Mouse (Mus musculus) C2C12 (cell line): ENCODE data around the gene Tlr5. TPM values are rescaled to one million over a fixed set of nuclear protein-coding genes. Genes with fewer than 3 reads are reported as not detected.
A peak's percentile ranks its signal among the peaks of the same experiment; 100 is the strongest.

Source experiments
- H3K27me3 ChIP-seq: one replicate; pipeline ENCODE4 v1.6.1; 2011; ENCODE audit not compliant: control insufficient read depth, insufficient read depth, insufficient read length
- H3K36me3 ChIP-seq: one replicate; pipeline ENCODE4 v1.6.1; 2011; ENCODE audit not compliant: control insufficient read depth, insufficient read depth
- H3K4me3 ChIP-seq: one replicate; pipeline ENCODE4 v1.5.1; 2011; ENCODE audit warnings: mild to moderate bottlenecking, control low read depth; ENCODE audit not compliant: poor library complexity, insufficient read depth, severe bottlenecking
- H3K79me2 ChIP-seq: one replicate; pipeline ENCODE4 v1.6.1; 2011; ENCODE audit not compliant: control insufficient read depth, insufficient read depth
- H3K79me3 ChIP-seq: one replicate; pipeline ENCODE4 v1.6.1; 2011; ENCODE audit warnings: low read depth, control low read depth
- H3ac ChIP-seq: one replicate; pipeline ENCODE3; 2011; ENCODE audit warnings: low read depth; ENCODE audit not compliant: control insufficient read depth, insufficient read length
- CEBPB ChIP-seq: IDR thresholded peaks from one replicate; pipeline ENCODE4 v1.6.1; 2011; ENCODE audit warnings: low read depth, mild to moderate bottlenecking, control low read depth, moderate library complexity
- CTCF ChIP-seq: IDR thresholded peaks from one replicate; pipeline ENCODE4 v1.5.1; 2011; ENCODE audit not compliant: control insufficient read depth, insufficient read depth, insufficient read length
- FOSL1 ChIP-seq: IDR thresholded peaks from one replicate; pipeline ENCODE4 v1.8.0; 2011; ENCODE audit warnings: mild to moderate bottlenecking, low read length; ENCODE audit not compliant: poor library complexity, insufficient read depth, severe bottlenecking
- MAX ChIP-seq: IDR thresholded peaks from one replicate; pipeline ENCODE4 v1.6.1; 2011; ENCODE audit warnings: mild to moderate bottlenecking, control low read depth
- MYOD1 ChIP-seq: IDR thresholded peaks from one replicate; pipeline ENCODE4 v1.6.1; 2011; ENCODE audit warnings: low read depth; ENCODE audit not compliant: control insufficient read depth, insufficient read length
- MYOG ChIP-seq: IDR thresholded peaks from one replicate; pipeline ENCODE4 v1.6.1; 2011; ENCODE audit not compliant: control insufficient read depth, insufficient read length; ENCODE audit errors: extremely low read depth
- USF1 ChIP-seq: IDR thresholded peaks from one replicate; pipeline ENCODE4 v1.6.1; 2011; ENCODE audit warnings: low read depth, mild to moderate bottlenecking, control low read depth, moderate library complexity
- polyA plus RNA-seq: library from polyadenylated mRNA; unstranded; fragments of >200 nt; fragmentation: generic; extraction: Trizol; gene quantifications from one replicate; pipeline ENCODE4 v1.2.1, GENCODE M21; 2012; ENCODE audit warnings: missing spikeins

Gene Tlr5
- polyA plus RNA-seq, 1 experiment, result not detected

DNA sequence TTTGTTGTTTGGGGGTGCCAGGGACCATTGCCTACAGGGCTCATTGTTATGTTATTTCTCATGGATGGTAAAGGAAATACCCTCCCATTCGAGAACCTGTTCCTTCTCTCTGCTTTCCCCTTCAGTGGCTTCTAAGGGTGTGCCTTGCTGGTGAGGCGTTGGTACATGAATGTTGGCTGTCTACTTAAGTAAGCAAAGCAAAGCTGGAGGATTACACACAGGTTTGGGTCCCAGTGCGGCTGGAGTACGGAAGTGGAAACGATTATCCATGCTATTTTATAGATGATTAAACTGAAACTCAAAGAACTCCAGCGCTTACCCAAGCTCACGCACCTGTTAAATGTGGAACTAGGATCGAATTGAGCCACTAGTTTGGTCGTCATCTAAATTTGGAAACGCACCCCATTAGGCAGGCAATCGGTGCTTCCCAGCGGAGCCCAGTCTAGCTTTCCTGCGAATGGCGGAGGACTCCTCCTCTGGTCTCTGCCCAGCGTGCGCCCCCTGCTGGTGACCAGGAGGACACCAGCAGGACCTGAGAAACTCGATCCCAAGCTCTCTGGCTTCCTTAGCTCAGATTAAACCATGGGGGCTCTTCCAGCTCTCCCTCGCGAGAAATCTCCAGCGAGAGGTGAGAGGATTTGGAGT, 5.3 kb downstream of the Tlr5 start:
- Histone ChIP-seq H3K79me3 (no peaks in the 10 kb centered on the region), H3K27me3 (no peaks in the 10 kb centered on the region), H3K36me3 (no peaks in the 10 kb centered on the region), H3ac (no peak overlapping the region), H3K4me3 (no peak overlapping the region), H3K79me2 (no peaks in the 10 kb centered on the region)
- TF ChIP-seq FOSL1 (no peak), CEBPB (no peak), CTCF (peak; percentile 81), MAX (no peak), MYOD1 (no peak)

DNA sequence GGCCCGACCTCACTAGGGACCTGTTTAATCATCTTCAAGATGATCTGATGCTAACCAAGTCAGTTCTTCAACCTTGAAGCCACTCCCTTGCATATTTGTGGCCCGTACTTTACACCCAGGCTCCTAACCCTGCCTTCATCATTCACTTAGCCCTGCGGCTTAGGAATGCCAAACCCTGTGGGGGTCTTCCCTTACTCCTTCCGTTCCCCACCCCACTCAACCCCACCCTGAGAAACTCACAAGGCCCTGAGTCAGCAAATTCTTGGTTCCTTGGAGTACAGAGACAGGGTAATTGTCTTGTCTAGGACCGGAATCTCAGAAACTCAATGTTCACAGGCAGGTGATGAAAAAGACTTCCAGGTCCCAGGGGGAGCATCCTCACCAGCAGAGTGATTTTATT, 6.5 kb downstream of the Tlr5 start:
- H3K4me3 ChIP-seq, result no peak overlapping the region
- H3K36me3 ChIP-seq, result no peaks in the 10 kb centered on the region
- H3K79me2 ChIP-seq, result no peaks in the 10 kb centered on the region
- H3K79me3 ChIP-seq, result no peaks in the 10 kb centered on the region
- no peak overlapping the region for H3ac ChIP-seq
- H3K27me3 ChIP-seq, result no peaks in the 10 kb centered on the region
- TF ChIP-seq FOSL1, result no peak
- no peak for TF ChIP-seq MAX
- no peak for TF ChIP-seq MYOG
- no peak for TF ChIP-seq USF1
- TF ChIP-seq CEBPB, result no peak
- TF ChIP-seq MYOD1, result no peak
- no peak for TF ChIP-seq CTCF

DNA sequence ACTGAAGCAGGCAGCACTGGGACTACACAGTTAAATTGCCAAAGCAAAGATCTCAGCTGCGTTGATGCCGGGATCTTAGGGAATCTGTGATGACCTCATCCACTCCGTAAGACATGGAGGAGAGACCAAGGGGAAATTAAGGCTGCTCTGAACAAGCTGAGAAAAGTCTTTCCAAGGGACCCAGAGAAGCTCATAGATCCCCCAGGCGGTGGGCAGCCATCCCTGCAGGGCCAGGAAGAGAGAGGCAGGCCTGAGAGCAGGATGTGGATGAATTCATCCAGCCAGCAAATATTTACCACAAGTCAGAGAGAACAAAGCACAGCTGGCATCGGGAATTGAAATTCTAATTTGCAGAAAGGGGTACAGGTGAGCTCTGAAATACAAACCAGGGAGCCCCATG, 8.7 kb downstream of the Tlr5 start:
- Histone ChIP-seq H3K27me3 (no peaks in the 10 kb centered on the region), H3K4me3 (no peak overlapping the region), H3K36me3 (no peaks in the 10 kb centered on the region), H3ac (no peak overlapping the region), H3K79me3 (no peaks in the 10 kb centered on the region), H3K79me2 (no peaks in the 10 kb centered on the region)
- TF ChIP-seq CTCF (no peak), MAX (no peak), FOSL1 (no peak), CEBPB (no peak), USF1 (no peak), MYOG (no peak), MYOD1 (no peak)

DNA sequence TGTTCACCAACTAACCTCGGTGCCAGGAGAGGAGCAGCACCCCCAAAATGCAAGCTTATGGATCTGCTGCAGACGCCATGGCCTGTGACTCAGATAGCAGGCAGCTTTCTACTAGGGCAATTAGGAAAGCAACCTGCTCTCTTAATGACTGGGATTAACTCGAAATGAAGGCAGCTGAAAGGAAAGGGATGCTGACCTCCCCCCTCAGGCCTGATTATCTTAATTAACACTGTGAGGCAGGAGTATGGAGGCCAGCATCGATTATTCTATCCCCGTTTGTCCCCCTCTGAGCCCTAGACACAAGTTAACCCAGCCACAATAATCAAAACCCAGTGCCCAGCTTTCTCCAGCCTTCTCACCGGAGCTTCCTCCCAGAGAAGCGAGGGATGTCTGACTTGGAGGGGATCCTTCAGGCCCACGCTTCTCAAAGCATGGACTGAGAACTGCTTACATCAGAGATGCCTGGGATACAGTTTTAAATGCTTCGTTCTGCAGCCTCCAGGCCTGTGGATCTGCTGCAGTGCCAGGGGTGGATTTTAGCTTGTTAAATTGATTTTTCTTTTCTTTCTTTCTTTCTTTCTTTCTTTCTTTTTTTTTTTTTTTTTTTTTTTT, 10.4 kb downstream of the Tlr5 start:
- no peak for TF ChIP-seq MYOD1
- H3K79me2 ChIP-seq, result no peaks in the 10 kb centered on the region
- no peaks in the 10 kb centered on the region for H3K36me3 ChIP-seq
- no peak overlapping the region for H3K4me3 ChIP-seq
- H3K27me3 ChIP-seq, result no peaks in the 10 kb centered on the region
- H3K79me3 ChIP-seq, result no peaks in the 10 kb centered on the region
- H3ac ChIP-seq, result no peak overlapping the region

DNA sequence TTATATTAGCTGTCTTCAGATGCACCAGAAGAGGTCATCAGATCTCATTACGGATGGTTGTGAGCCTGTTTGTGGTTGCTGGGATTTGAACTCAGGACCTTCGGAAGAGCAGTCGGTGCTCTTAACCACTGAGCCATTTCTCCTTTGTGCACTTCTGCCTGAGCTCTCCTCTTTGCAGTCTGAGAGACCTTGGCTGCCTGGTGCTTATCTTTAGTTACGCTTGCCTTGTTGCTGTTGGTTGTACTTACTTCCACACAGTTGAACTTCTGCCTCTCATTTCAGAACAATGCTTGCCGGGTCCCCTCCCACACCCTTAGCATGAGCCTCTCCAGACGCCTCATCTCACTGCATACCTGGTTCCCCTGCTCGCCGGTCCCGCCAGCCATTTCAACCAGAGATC, 14.1 kb downstream of the Tlr5 start:
- Histone ChIP-seq H3K27me3 (no peaks in the 10 kb centered on the region), H3K79me2 (no peaks in the 10 kb centered on the region), H3K4me3 (no peak overlapping the region), H3K79me3 (no peaks in the 10 kb centered on the region), H3ac (no peak overlapping the region), H3K36me3 (no peaks in the 10 kb centered on the region)
- TF ChIP-seq CTCF, result no peak
- no peak for TF ChIP-seq CEBPB
- TF ChIP-seq MYOD1, result no peak
- no peak for TF ChIP-seq USF1
- no peak for TF ChIP-seq MAX
- no peak for TF ChIP-seq MYOG
- TF ChIP-seq FOSL1, result no peak

DNA sequence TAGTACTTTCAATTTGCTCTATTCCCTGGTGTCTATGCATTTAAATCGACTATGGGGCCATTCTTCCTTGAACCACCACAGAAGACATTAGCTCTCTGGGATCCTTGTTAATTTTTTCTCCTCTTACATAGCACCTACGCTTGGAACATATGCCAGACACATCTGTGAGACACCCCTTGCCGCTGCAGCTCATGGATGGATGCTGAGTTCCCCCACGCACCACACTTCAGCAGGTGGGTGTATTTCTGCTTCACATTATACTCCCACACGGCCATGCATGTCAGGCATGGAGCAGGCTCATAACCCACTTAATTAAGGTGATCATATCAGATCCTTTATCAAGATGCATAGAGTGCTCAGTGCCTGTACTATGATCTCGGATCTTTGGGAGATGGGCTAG, 17.7 kb downstream of the Tlr5 start:
- Histone ChIP-seq H3K79me3 (no peaks in the 10 kb centered on the region), H3K36me3 (no peaks in the 10 kb centered on the region), H3ac (no peak overlapping the region), H3K79me2 (no peaks in the 10 kb centered on the region), H3K27me3 (no peaks in the 10 kb centered on the region), H3K4me3 (no peak overlapping the region)
- TF ChIP-seq CTCF, result no peak
- no peak for TF ChIP-seq MYOG
- TF ChIP-seq MAX, result no peak
